Mouse (Mus musculus): ENCODE data around the gene Mtg2. TPM values are rescaled to one million over a fixed set of nuclear protein-coding genes. Genes with fewer than 3 reads are reported as not detected.

Mtg2 gene
- total RNA-seq, 2 experiments from 2014 or later, result 16.1 to 17.8 TPM

DNA sequence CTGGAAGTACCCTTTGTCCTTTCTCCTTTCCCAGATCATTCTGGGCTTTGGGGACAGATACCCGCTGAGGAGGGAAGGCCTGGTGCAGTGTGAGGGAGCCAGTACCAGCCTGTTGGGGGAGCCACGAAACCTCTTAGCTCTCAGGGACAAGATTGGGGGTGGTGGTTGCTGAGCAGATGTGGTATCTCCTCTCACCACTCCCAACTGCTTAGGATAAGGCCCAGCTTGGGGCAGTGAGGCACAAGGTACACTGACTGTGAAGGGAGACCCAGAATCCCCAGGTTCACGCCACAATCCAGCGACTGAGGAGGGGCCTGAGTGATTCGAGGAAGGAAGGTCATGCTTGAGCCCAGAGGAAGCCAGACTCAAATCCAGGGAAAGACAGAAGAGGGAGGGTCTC, 27.8 kb downstream of the Mtg2 start:
- no peak for DNase-seq (ENCODE audit: low spot score in 2 of 2)

DNA sequence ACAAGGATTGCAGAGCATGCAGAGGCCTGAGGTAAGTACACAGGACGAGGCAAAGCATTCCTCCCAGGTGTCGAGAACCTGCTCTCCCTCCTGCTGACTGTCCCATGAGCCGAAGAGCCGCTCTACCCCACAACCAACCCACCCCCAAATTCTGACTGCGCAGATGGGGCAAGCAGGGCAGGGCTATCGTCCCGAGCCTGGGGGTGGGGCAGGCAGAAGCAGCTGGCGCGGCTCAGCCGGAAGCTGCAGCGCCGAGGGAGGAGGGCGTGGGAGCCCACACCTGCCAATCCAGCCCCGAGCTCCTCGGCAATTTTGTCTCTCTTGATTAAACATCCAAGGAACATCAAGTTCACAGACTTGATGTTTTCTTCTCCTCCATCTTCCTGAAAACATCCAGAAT, 29.1 kb downstream of the Mtg2 start:
- intact Hi-C loops (cut with DNase I), result no loop called here
- no peak for DNase-seq (ENCODE audit: low spot score in 2 of 2)

More for the DNA sequence above, 27.8 kb downstream of the Mtg2 start:
- intact Hi-C loops (cut with DNase I), result no loop called here

DNA sequence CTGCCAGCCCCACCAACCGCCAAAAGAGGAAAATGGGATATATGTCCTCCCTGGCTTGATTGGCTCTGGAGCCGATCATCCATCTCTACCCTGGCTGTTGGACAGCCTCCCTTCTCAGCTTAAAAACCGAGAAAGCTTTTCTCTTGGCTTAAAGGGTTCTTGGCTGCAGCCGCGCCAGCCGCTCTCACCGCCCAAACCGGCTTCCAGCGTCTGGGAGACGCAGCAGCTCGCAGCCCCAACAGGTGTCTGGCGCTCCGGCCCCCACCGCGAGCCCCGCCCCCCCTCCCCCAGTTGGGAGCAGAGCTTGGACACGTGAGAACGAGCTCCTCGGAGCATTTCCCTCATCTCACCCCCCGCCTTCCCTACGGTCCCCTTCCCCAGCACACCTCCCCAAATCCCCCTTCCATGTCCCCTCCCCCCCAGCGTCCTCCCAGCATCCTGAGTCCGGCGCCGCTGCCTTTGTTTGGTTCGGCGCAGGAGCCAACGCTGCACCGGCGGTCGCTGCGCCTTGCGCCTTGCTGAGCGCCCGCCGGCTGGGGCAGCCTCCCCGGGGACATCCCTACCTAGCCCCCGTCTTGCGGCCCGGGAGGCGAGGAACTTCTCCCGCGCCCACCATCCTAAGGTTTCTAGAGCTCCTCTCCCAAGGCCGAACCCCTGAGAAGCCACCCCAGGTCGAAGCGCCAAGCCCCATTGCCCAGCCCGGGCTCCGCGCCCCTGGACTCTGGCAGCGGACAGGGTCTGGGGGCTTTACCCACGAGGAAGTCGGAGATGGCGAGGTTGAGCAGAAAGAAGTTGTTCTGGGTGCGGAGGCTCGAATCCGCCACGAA, 33.0 kb downstream of the Mtg2 start:
- intact Hi-C loops (cut with DNase I), result no loop called here
- DNase-seq (ENCODE audit: low spot score in 2 of 2), result no peak

DNA sequence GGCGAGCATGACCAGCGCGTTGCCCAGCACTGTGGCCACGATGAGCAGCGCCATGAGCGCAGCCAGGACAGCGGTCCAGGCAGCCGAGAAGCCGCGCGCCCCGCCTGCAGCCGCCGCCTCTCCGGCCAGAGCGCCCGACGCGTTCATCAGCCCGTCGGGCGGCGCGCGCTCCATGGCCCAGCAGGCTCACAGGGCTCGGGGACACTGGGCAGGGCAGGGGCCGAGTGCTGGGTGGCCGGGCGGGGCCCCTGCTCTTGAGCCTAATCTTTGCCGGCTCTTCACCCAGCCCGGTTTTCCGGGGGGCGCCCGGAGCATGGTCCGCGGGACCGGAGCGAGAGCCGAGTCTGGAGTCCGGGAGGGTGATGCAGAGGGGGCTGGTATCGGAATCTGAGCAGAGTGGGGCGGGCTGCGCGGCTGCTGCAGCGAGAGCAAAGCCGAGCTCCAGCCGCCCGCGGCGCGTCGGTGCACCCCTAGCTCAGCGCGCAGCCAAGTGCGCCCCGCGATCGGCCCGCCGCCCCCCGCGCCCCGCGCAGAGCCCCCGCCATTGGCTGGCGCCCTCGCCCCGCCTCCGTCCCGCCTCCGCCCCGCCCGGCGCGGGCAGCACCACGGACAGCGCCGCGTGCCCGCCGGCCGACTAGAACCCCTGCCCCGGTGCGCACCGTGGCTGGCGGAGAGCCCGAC, 33.7 kb downstream of the Mtg2 start, which contains the start of gene Hrh3:
Gene Hrh3 (minus strand): TSS at position 511 of the 681 bp plus-strand sequence.
- intact Hi-C loops (cut with DNase I), result no loop called here

DNA sequence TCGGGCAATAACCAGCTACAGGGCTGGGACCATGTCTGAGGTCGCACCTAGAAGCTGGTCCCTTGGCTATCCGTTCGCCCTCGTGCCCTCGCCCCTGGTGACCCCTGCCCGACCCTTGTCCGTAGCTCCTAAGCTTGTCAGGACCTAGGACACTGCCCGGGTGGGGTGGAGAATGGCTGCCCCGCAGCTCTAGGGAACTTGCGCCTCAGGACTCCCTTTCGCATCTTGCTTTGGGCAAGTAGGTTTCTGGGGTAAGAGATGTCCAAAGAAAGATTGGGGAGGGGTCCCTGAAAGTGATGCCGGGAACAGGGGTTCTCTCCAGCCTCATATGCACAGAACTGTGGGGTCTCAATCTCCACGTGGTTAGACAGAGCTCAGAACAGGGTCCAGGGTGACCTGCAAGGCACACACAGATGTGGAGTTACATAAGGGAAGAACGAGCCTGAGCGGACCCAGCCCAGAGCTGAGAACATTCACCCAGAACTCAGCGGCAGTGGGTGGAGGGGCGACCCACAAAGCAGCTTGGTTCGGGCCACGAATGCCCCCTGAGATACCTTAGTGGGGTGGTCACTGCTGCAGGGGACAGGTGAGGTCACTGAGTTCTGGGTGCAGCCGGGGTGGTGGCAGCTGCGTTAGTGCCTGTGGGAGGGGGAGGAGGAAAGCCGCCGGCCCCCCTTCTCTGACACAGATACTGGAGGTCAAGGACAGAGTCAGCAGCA, 34.4 kb downstream of the Mtg2 start:
- intact Hi-C loops (cut with DNase I), result no loop called here

More for the DNA sequence above, 33.7 kb downstream of the Mtg2 start, which contains the start of gene Hrh3:
- DNase-seq (ENCODE audit: low spot score in 2 of 2), result peak in 1 of 2 experiments; percentile 75

DNA sequence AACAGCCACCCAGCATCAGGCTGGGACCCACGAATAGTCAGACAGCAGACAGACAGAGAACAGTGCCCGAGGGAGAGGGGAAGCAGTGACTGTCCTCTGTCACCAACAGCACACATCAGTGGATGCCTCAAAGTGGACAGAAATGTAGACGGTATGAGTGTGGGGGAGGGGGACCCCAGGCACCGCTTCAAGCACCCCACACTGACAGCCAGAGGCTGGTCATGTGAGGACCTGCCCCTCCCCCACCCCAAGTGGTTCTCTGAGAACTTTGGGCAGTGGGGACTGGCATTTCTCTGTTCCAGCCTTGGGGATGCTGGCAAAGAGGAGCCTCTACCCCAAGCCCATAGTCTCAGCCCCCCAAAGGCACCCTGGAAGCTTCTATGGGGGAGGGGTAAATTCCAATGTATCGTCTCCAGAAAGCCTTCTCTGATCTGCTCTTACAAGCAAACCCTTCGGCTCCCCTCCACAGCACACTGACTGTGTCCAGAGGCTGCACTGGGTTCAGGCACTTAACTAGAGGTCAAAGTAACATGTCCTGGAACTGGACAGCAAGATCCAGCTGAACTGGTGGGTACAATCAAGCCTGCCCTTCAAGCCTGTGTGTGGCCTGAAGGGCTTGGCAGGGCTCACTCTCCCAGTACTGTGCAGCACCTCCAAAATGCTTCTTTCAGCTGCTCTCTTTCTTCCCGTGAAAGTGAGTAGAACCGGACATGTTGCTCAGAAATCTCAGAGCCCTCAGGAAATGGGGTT, 35.2 kb downstream of the Mtg2 start:
- intact Hi-C loops (cut with DNase I), result no loop called here
- peak in 1 of 2 experiments; percentile 57 for DNase-seq (ENCODE audit: low spot score in 2 of 2)

More for the DNA sequence above, 34.4 kb downstream of the Mtg2 start:
- no peak for DNase-seq (ENCODE audit: low spot score in 2 of 2)

DNA sequence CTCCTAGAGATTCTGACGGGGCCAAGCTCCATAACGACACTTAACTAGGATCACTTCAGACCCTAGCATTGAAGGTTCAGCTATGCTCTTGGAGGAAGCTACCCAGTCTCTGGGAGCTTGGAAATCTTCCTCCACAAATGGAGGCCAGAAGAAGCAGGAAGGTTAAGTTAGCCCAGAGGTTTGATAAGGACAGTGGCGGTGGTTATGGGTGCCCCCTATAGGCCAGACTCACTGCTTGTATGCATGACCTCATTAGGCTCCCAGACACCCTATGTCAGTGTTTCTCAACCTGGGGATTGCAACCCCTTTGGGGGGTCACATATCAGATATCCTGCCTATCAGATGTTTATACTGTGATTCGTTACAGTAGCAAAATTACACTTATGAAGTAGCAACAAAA, 36.7 kb downstream of the Mtg2 start:
- DNase-seq (ENCODE audit: low spot score in 2 of 2), result no peak
- intact Hi-C loops (cut with DNase I), result no loop called here

DNA sequence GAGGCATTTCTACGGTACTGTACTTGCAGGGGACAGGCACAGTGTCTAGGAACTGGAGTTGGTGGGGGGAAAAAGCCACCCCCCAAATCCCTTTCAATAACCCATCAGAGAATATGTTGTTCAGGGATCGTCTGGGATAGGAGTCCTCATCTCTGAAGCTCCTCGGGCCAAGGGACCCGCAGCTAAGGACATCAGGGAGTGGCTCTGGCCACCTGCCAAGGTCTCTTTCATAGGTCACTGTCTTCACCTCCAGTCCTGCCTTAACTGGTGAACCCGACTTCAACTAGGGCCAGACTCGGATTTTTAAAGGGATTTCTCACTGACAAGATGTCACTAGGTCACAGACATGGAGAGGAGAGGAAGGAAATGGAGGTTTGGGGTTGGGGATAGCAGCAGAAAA, 37.9 kb downstream of the Mtg2 start:
- DNase-seq (ENCODE audit: low spot score in 2 of 2), result no peak
- intact Hi-C loops (cut with DNase I), result no loop called here

DNA sequence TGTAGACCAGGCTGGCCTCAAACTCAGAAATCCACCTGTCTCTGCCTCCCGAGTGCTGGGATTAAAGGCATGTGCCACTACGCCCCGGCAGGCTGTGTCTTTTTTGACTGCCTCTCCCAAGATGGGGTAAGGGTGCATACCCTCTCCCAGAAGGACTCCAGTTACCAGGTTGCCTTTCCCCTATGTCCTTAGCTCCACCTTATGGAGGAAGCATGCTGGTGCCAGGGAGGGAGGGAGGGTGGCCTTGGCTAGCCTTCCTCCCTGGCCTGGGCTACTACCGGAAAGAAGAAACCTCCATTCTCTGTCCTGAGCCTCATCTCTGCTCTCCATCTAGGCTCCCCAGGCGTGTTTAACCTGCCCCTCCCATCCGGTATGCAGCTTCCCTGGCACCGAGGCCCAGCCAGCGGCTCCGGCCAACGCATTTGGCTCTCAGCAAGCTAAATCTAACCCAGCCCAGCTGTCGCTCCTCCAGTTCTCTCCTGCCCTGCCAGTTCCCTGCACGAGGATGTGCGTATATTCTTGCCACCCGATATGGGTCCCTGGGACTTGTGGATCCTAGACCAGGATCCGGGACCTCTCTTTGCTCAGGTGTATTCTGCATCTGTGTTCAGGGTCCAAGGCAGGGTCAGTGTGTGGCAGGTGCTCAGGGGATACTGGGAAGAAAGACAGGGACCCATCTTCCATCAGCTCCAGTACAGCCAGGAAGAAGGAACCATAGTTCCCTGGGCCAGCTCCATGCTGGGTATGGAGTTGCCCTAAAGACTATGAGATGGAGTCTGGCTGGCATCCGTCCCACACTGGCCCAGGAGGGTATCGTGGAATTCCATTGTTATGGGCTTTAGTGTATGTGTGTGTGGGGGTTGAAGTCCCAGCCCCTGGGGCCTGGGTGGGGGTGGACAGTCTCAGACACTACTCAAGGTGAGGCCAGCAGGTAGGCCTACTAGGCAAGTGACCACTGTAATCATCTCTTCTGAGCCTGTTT, 43.8 kb downstream of the Mtg2 start:
- peak; percentile 74 to 79 for DNase-seq (ENCODE audit: low spot score in 2 of 2)
- intact Hi-C loops (cut with DNase I), result no loop called here

DNA sequence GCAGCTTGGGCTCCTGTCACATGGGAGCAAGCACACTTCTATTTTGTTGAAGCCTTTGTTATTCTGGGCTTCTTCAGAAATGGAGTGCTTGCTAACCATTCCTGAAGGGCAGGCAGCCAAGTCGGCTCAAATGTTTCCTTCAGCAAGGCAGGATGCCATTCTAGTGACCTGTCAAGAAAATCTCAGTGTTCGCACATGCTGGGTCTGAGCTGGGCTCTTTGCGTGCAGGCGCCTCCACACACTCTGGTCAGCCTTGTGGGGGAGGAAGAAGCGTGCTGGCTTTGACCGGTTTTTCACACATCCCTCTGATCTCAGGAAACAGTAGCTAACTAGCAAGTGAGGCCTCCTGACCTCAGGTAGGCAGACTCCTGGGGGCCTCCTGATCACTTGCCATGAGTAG, 44.9 kb downstream of the Mtg2 start:
- intact Hi-C loops (cut with DNase I), result loop anchor here (5.0 kb wide), 1 partner anchor 43 kb away; the partner anchor contains the start of gene Mtg2
- DNase-seq (ENCODE audit: low spot score in 2 of 2), result peak in 1 of 2 experiments; percentile 76

DNA sequence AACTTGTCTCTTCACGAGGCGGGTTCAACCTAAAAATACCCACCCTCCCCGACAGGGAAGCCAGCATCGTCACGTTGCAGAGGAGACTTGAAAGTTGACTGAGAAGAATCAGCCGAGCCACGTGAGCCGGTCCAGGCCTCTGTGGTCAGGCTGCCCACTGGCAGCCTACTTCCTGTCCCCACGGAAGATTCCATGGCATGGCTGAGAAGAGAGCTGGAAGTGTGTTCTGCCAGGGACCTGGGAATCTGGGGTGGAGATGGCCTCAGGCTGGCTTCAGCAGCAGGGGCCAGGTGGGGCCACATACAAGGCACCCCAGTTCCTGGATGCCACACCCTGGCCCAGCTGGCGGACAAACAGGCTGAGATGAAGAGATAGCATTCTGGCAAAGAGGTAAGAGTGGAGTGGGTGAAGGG, 45.7 kb downstream of the Mtg2 start:
- intact Hi-C loops (cut with DNase I), result loop anchor here (5.0 kb wide), 1 partner anchor 44 kb away; the partner anchor contains the start of gene Mtg2
- DNase-seq (ENCODE audit: low spot score in 2 of 2), result no peak

DNA sequence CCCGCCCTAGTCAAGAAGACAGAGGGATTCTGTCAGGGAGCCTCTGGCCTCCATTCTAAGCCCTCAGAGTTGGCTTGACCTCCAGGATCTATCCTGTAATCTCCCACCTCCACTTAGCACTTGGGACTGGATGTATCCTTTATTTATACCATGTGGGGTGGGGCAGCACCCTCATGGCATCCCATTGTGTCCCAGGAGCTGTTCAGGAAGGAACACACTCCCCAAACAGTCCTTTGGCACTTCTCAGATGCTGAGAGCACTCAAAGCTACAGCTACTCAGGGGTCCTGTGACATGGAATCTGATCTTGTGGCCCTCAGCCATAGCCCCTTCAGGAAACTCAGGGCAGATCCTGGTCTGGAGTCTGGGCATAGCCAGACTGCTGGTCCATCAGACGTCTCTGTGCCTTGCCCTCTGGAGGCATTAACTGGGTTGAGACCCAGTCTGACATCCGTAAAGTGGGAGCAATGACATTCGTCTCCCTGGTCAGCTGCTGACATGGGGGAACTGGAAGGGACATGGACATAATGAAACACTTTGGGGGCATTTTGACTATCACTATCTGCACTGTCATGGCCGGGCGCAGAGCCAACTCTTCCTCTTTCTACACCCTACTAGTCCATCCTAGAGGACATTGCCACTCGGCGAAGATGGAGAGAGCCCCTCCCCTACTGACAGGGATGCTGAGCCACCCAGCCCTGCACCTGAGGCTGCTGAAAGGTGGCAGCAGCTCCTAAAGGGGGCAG, 46.5 kb downstream of the Mtg2 start:
- no peak for DNase-seq (ENCODE audit: low spot score in 2 of 2)
- intact Hi-C loops (cut with DNase I), result loop anchor here (5.0 kb wide), 1 partner anchor 45 kb away; the partner anchor contains the start of gene Mtg2

DNA sequence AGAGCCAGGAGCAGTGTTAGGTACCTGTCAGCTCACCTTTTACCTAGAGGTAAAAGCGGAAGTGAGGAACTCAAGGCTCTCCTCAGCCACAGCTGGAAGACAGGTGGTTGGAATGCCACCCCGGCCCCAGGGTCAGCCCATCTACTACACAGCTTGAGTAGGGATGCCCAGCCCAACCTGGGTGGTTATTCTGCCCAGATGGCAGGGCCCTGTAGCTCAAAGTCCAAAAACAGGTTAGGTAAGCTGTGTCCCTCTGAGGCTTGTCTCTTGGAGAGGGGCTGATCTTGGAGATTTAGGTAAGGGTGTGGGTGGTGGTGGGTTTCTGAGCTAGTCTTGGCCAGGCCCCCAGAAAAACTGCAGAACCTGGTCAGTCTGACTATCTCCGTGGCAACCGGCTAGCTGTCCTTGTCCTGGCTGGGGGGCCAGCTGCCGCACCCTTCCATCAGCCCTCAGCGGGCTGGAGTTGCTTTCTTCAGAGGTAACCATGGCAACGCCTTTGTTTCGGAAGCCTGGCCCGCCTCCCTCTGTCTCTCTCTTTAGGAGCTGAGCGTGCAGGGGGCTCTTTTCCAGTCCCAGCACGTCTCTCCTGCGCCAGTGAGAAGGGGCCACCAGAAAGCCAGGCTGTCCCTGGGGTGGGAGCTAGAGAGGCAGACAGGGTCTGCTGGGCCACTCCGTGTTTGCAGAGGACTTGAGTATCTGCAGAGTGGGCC, 47.3 kb downstream of the Mtg2 start:
- peak; percentile 71 to 82 for DNase-seq (ENCODE audit: low spot score in 2 of 2)
- intact Hi-C loops (cut with DNase I), result loop anchor here (5.0 kb wide), 1 partner anchor 45 kb away; the partner anchor contains the start of gene Mtg2

DNA sequence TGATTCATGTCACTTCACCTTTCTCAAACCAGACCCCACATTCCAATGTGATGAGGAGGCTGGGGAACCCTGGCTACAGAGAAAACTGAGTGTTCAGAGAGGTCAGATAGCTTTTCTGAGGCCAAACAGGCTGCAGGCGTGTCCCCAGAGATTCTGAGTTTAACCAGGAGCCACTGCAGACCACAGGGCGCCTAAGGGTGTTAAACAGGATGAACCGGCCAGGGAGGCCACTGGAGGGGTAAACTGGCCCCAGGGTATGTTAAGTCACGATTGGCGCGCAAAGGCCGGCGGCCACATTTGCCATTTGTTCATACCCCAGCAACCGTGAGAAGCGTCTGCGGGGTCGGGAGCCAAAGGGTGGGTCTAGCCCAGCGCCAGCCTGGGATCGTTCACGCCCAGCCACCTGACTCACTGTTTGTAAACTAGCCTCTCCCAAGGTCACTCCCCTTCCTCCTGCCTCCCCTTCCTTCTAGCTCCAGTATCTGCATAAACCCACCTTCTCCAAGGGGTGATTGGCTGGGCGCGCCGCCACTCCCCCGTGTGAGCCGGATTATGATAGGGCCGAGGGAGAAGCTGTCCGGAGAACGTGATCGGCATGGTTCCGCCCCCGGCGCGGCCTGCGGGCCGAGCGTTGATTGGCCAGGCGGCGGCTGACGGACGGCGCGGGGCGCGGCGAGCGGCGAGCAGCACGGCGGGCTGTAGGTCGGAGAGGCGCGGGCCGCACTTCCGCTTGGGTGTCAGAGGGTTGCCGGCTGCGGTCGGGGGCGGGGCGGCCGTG, 48.5 kb downstream of the Mtg2 start, which contains the start of gene Osbpl2:
Gene Osbpl2 (plus strand): TSS at position 646 of the 778 bp plus-strand sequence.
- peak; percentile 99 for DNase-seq (ENCODE audit: low spot score in 2 of 2)
- intact Hi-C loops (cut with DNase I), result loop anchor here (5.0 kb wide), 1 partner anchor 47 kb away; the partner anchor contains the start of gene Mtg2

DNA sequence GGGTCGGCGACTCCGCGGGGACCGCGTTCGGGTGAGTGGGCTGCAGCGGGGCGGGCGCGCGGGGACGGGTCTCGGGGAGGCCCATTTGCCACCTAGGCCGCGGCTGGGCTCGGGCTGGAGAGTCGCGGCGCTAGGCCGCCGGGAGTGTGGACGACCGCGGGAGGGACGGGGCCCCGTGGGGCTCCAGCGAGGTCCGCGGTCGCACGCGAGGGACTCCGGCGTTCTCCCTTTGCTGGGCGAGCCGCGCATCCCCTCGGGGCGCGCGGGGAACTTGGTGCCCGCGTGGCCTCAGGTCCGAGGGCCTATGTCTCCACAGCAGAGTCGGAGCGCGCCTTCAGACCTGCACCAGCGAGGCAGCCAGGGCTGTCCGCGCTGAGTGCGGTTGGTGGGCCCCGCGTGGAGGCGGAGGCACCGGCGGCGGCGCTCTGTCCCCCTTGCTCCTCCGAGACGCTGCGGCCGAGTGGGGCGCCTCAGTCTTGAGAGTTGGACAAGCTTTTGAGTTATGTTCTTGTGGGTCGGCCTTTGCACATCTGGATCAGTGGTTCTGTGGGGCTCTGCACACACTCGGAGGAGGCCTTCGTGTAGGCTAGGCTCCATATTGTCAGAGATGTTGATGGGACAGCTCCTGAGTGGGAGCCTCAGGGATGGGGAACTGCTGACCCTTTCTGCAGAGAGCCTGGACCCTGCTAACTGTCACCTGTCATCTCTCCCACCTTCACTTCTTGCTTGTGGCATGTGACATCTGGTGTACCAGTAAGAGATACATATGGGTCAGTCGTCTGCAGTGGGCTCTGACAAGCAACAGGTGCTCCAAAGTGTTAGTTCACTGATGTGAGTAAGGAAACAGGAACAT, 49.3 kb downstream of the Mtg2 start:
- intact Hi-C loops (cut with DNase I), result loop anchor here (5.0 kb wide), 1 partner anchor 47 kb away; the partner anchor contains the start of gene Mtg2
- no peak for DNase-seq (ENCODE audit: low spot score in 2 of 2)

Measured in left cerebral cortex, postnatal 14 days (tissue).